Mouse (Mus musculus) Muller cell, postnatal 12 days (primary cell): ENCODE measurements around the gene Lmna.
A peak's percentile ranks its signal among the peaks of the same experiment; 100 is the strongest.

Experiments
- DNase-seq: peaks from one replicate; pipeline ENCODE4 v3.0.0-alpha.2; 2015; ENCODE audit errors: inconsistent ontology term

Gene Lmna

DNA sequence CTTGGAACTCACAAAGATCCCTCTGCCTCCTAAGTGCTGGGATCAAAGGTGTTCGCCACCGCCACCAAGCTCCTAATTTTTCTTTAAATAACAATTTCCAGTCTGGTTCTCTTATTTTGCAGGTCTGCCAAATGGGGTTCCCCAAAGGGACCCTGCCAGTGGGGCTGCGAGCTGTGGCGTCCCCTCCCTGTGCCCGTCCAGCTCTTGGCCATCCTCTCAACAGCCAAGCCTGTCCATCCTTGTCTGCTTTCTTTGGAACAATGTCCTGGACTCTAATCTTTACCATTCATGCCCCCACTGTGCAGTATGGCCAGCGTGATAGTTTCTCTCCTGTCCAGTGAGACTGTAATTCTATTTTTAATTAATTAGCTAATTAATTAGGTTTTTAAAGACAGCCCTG lies 11.4 kb upstream of the Lmna start:
- no peak for DNase-seq

DNA sequence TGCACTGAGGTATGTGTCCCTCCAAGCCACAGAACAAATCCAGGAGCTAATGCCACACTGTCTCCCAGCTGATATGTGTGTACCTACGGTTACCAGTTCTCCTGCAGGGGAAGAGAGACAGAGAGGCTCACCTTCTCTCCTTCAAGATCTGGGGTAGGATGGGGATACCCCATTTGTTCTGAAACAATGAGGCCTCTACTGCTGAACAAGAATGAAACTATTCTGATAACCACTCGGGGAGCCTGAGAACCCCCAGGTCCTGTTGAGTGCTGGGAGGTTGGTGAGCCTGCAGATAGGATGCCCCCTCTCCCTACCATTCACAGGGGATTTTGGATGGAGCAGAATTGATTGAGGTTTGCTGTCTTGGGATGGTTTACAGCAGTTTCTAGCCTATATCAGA lies 10.3 kb upstream of the Lmna start:
- DNase-seq = no peak

DNA sequence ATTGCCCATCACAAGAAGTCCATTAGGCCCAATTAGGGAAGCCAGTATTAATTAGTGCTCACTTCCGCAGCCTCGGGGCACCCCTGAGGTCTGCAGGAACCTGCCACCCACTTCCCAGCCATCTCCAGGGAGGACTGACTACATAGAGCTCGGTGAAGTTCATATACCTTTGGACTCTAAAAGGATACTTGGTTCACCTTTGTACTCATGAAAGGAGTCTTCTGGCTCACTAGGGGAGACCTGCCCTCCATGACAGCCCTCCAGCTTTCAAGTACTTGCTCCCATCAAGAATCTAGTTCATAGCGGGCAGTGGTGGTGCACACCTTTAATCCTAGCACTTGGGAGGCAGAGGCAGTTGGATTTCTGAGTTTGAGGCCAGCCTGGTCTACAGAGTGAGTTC lies 8.7 kb upstream of the Lmna start:
- DNase-seq = no peak

DNA sequence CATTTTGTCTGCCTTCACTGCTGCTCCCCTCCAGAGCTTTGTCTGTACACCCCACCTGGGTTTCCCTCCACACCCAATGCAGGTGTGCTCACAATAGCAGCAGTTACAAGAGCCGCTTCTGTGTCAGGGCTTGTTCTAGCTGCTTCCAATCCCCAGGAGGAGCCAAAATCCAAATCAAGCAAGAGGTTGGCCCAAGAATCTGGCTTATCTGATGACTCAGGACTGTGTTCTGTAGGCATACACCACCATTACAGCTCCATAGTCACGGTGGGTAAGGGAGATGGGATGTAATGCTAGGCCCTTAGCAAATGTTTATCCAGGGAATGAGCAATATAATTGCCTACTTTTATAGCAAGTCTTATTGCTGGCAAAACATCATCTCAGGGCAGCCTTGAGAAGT lies 6.7 kb upstream of the Lmna start:
- no peak for DNase-seq

DNA sequence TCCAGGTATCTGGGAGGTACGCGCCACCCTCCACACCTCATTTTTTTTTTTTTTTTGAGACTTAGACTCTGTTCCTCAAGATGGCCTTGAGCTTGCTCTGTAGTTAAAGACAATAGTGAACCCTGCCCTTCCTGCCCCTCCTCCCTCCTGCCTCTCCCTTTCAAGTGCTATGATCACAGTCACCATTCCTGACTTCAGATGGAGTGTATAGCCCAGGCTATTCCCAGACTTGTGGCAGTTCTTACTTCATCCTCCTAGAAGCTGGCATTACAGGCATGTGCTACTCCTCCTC lies 5.3 kb upstream of the Lmna start:
- no peak for DNase-seq

DNA sequence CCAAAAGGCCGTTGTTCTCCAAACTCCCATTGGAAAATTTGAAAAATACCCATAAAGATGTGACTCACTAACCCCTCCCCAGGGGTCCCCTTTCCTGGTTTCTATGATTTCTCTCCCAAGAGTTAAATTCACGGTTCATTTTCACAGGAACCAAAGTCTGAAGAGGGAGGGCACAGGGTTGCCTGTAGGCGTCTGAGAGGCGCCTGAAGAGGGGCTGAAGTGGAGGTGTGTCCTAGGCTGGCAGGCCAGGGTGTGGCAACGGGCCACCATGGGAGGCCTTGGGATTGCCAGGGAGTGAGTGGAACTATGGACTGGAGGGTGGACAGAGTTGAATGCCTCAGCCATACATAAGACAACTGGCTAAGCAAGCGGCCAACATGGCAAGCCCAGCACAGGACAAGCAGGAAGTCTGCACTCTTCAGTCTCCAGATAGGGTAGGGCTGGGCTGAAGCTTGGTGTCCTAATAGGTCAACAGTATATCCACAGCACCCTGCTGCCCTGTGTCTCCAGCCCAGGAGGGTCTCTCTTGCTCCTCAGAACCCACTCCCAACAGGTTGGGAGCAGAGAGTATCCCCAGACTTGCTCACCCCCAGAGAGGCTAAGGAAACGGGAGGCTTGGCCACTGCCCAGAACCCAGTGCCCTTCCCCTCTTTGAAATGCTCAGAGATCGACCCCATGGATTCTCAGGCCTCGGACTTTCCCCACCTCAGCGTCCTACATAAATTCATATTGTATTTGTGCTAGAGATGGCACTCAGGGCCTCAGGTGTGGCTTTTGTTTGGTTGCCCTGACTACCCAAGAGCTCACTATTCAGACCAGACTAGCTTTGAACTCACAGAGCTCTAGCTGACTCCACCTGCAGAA lies 4.7 kb upstream of the Lmna start:
- DNase-seq = no peak

DNA sequence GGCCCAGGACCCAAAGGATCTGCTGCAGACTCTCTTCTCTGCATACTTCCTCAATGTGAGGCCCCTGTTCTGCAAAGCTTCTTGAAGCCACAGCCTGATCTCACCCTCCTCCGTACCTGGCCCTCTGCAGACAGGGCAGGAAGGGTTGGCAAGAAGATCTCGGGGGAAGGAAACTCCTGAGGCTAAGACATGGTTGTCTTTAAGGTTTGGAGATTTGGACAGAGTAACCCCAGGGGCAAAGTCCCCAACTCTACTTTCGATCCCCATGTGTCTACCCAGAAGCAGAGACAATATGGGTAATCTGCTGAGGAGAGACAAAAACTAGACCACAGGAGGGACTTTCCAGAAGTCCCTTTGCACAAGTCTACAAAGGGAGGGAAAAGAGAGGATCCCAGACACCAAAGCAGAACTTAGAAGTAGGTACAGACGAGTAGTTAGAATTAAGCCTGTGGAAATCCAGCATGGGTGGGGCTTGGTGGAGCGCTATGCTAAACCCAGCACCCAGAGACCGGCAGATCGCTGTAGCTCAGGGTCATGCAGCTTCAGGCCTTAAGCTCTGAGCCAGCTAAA lies 3.9 kb upstream of the Lmna start:
- DNase-seq = no peak

DNA sequence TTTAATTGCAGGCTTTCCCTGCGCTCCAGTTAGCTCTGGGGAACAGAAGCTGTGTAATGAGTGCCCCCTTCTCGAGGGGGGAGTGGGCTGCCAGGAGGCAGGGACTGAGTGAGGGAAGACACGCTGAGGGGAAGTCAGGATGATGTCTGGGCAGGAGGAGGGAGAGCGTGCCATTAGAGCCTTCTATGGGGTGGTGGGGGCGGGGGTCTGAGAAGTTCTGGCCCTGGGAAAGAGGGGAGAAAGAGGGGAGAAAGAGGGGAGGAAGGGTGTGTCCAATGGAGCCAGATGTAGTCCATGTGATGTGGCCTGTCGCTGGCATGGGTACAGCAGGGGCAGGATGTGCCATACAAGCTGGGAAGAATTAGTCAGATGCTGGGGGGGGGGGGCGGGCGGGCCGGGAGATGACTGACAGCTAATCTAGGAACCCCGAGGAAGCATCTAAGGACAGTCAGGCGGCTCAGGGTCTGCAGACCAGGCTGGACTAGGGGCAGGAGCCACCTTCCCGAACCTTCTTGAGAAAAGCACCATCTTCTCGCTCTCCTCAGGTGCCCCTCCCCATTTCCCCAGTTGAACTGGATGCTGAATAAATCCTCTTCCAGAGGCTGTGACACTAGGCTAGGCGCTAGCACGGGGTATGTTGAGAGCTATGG lies 3.3 kb upstream of the Lmna start:
- DNase-seq = peak; percentile 68

DNA sequence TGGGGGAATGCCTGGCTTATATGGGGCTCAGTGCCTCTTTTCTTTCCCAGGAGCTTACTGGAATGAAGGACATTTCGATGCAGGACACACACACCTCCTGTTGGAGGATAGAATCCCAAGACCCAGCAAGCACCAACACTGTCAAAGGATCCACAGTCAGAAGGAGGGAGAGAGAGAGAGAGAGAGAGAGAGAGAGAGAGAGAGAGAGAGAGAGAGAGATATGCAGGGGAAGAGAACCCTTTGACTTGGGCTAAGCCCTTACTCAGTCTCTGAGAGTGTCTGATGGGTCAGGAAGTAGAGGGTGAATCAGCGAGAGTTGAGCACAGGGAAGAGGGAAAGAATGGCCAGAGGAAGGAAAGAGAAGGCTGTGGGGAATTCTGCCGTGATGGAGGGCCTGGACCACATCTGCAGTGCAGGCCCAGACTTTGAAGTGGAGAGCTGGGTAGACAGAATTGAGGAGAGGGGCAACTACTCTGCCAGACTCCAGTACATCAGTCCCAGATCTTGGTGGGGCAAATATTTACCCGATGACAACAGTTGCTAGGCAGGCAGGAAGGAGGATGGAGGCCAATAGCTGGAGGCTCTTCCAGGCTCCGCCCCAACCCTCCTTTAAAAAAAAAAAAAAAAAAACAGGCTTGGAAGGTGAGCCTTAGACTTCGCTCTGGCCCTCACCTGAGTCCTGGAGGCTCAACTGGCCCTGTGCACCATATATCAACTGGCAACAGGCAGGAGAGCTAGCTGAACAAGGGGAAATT lies 2.6 kb upstream of the Lmna start:
- DNase-seq = peak; percentile 80

DNA sequence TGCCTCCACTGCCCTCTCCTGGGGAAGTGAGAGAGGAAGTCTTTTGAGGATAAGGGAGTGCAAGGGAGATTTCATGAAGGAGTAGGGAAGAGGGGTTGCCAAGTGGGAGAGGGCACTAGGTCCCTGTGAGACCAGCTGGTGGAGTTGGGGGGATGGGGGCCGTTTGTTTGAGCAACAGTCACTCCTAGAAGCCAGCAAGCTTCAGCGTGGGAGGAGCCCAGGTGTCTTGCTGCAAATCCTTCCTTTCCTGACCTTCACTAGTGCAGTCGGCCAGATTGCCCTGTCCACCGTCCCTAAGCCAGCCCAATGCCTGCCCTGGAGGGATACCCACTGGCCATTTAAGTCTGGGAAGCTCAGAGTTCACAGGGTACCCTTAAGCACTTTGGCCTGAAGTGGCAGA lies 1.8 kb upstream of the Lmna start:
- DNase-seq = no peak

DNA sequence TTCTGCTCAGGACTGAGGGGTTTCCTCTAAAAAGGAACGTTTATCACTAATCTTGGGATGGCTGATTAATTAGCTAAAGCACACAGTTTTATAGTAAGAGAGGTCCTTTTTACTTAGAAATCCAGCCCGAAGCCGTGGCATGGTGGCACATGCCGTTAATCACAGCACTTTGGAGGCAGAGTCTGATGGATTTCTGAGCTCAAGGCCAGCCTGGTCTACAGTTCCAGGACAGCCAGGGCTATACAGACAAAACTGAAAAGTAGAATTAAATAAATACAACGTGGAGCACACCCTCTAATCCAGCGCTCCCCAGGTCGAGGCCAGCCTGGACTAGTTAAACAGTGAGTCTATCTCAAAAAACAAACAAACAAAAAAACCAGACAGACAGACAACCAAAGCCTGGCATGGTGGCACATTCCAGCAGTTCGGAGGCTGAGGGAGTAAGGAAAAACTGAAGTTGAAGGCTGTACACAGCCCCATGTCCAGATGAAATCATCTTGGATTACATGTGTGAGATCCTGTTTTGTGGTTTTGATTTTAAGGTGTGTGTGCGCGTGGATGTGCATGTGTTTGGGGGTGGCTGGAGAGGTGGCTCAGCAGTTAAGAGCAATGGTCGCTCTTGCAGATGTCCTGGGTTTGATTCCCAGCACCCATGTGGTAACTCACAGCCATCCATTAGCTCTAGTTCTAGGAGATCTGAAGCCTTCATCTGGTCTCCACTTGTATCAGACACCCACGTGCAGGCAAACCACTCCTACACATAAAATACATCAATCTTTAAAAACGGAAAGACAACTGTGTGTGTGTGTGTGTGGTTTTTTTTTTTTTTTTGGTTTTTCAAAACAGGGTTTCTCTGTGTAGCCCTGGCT lies 899 bp upstream of the Lmna start:
- DNase-seq = no peak

DNA sequence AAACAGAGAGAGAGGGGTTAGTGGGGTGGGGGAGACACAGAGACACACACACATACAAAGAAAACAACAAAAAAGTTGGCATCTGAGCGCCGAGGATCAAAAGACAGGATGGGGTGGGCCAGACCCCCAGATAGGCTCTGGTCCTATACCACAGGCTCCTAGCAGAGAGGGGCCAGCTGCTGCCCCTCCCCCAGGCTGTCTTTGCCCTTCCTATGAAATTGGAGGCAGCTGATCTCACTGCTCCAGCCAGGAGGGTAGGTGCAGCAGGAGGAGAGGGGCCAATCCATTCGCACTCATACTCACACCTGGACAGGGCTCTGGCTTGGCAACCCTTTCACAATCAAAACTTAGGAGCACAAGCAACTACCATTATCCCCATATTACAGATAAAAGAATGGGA lies 506 bp downstream of the Lmna start:
- no peak for DNase-seq

DNA sequence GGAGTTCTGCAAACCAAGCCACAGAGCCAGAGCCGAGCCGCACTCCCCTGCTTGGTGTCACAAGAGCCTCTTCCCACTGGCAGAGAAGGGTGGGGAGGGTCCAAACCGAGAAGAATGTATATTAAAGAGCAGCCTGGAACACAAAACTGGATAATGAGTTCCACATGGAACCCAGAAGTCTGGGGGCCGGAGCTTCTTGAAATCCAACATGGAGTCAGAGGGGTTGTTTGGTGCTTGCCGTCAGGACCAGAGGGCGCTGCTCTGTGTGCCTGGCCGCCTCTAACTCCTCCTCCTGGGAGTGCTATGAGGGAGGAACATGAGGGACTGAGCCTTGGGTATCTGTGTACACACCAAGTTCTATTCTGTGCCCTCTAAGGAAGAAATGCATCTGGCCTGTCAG lies 4.0 kb downstream of the Lmna start:
- DNase-seq = no peak

DNA sequence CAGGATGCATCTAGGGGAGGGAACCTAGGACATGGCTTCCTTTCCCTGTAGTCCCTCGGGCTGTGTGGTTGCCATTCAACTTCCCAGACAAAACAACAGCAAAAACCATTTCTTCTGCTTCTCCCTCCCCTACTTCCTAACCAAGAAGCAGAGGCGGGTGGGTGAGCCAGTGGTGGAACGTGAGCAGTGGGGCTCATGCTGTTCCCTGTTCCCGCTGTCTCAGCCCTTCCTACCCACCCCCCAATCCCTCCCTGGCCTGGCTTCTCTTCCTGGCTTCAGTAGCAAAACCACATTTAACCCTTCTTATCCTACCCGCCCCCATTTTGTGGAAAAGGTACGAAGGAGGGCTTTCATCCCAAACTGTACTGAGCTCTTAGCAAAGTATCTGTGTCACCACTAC lies 4.7 kb downstream of the Lmna start:
- no peak for DNase-seq

DNA sequence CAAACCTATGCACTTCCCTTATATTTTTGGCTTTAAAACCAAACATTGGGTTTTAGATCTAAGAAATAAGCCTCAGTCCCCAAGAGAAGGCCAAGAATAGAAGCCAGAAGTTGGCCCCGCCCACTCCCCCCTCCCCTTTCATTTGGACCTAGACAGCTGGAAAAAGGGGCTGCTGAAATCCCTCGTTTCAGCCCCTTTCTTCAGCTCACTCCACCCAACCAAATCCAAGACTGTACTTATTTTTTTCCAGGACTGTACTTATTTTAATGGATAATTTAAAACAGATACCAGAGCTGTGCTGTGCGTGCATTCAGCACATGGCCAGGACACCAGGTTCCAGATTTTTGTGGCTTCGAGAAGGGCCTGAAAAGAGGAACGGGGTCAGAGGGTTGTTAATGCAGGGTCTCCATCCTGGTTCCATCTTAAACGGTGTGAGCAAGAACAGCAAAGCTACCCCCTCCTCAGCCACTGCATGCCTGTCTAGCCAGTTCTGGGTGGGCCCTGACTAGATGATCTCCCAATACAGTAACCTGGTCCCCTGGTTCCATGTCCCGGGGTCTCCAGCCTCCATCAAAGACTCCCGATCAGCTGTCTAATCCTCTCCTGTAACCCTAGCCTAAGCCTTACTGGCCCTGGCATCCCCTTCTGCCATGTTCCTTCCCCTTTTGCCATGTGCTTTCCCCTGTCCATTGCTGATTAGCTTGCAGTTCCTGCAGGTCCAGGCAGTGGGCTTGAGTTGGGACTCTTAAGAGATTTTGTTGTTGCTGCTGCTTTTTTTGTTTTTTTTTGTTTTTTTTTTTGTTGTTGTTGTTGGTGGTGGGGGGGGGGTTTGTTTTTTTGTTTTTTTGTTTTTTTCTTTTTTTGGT lies 5.6 kb downstream of the Lmna start:
- no peak for DNase-seq

DNA sequence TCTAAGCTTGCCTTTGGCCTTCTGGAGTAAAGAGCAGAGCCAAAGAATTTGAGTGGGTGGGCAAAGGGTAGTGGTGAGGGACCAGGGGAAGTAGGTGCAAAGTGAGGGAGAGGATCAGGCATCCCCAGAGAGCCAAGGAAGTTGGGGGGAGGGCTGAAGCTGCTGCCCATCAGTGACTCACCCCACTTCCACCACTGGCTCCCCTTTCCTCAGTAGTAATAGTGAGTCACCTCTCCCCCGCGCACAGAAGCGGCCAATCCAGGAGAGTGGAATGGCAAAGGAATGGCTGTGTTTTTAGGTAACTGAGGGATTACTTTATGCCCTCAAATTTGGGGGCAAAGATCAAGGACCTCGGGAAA lies 6.3 kb downstream of the Lmna start:
- peak; percentile 98 for DNase-seq

DNA sequence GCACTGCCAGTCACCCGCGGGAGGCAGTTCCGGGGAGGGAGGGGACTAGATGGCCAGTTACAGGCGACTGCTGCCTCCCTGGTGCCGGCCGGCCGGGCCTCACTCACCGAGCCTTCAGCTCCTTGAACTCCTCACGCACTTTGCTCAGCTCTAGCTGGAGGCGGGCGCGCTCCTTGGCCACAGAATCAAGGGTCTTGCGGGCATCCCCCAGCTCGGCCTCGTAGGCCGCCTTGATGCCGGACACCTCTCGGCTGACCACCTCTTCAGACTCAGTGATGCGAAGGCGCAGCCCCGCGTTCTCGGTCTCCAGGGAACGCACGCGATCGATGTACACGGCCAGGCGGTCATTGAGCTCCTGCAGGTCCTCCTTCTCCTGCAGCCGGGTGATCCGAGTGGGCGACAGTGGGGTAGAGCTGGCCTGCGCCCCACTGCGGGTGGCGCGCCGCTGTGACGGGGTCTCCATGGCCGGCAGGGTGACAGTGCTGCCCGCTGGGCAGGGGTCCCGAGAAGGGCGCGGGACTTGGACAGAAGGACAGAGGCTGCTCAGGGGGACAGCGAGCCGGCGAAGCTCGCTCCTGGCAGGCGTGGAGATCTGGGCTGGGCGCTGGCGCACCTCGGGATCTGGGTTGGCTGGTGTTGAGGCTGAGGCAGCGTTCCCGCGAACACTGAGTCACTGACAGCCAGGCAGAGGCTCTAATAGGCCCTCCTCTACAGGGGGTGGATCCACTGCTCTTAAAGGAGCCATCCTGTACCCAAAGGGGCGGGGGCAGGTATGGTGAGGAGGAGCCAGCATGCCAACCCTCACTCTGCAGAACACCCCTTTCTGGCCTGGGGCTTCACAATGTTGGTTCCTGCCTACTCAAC lies 6.9 kb downstream of the Lmna start:
- DNase-seq = no peak

DNA sequence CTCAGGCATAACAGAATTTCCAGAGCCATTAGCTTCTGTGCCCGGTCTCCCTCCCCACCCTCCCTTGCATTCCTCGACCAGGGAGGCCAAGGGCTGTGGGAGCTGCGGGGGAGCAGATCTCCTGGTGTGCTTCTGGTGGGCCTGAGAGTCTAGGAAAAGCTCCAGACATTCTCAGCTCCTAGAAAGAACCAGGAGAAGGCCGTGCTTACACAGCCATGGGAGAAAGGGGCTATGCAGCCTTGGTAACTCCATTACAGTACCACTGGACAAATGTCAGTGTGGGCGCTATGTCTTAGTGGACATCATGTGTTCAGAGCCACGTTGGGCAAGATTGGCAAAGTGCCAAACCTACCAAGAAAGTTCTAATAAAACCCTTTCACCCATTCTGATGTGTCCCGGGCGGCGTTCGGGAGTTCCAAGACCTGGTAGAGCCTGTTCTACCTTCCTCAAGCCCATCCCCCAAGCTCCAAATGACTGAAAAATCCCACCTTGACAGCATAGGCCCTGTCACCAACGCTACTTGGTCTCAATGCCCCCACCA lies 7.7 kb downstream of the Lmna start:
- no peak for DNase-seq

DNA sequence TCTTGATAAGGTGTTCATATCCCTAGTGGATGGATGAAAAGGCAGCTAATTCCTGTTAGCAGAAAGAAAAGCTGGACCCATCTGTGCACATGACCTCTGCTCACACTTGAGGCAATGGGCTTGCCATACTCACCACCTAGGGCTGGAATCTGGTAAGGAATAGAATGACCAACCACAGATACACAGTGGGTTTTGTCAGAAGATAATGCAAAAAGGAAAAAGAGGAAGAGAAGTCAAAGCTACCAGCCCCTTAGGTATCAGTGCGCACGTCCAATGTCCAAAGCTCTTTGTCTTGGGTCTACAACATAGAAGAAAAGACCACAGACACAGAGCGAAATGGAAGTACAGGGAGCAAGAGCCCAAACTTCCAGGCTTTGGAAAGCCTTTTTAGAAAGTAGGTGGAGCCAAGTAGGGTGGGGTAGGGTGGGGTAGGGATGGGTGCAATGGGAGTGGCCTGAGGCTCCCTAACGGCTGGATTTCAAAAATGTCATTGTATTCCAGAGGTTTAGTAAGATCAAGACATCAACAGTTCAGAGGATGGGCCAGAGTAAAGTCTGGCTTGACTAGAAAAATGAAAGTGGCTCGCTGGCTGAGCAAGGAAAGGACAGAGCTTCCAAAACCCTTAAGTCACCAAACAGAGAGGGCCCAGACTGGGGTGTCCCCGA lies 8.3 kb downstream of the Lmna start:
- DNase-seq = no peak
